Mouse (Mus musculus): ENCODE data around the gene S1pr5.
"Not testable (repeated sequence)": the region's sequence is repeated elsewhere in the genome, so short reads cannot be mapped to it uniquely, and the experiment has no call there.

The S1pr5 gene

GRCm38 (mm10) chr9:21238004-21238732 lies 10.1 kb downstream of the S1pr5 start:
- DNase-seq (ENCODE audit: low read depth, low spot score), result no peak

- peak; percentile 58 for DNase-seq (ENCODE audit: low read depth, low spot score)
Measured at GRCm38 (mm10) chr9:21237368-21238003, 10.8 kb downstream of the S1pr5 start.

- no peak for DNase-seq (ENCODE audit: low read depth, low spot score)
Measured at GRCm38 (mm10) chr9:21236991-21237367, 11.3 kb downstream of the S1pr5 start.

- peak; percentile 69 for DNase-seq (ENCODE audit: low read depth, low spot score)
Measured at GRCm38 (mm10) chr9:21235341-21235740, 12.9 kb downstream of the S1pr5 start.

- DNase-seq (ENCODE audit: low read depth, low spot score), result no peak
Measured at GRCm38 (mm10) chr9:21233805-21234204, 14.4 kb downstream of the S1pr5 start.

GRCm38 (mm10) chr9:21233366-21233765 lies 14.9 kb downstream of the S1pr5 start:
- no peak for DNase-seq (ENCODE audit: low read depth, low spot score)

- DNase-seq (ENCODE audit: low read depth, low spot score), result no peak
Measured at GRCm38 (mm10) chr9:21232867-21233266, 15.4 kb downstream of the S1pr5 start.

- DNase-seq (ENCODE audit: low read depth, low spot score), result no peak
Measured at GRCm38 (mm10) chr9:21231551-21231950, 16.7 kb downstream of the S1pr5 start.

GRCm38 (mm10) chr9:21227342-21227741 lies 20.9 kb downstream of the S1pr5 start:
- DNase-seq (ENCODE audit: low read depth, low spot score), result no peak

GRCm38 (mm10) chr9:21225415-21225758 lies 22.9 kb downstream of the S1pr5 start:
- DNase-seq (ENCODE audit: low read depth, low spot score), result no peak

- DNase-seq (ENCODE audit: low read depth, low spot score), result peak; percentile 55
Measured at GRCm38 (mm10) chr9:21224576-21225414, 23.4 kb downstream of the S1pr5 start.

GRCm38 (mm10) chr9:21223906-21224305 lies 24.3 kb downstream of the S1pr5 start:
- no peak for DNase-seq (ENCODE audit: low read depth, low spot score)

GRCm38 (mm10) chr9:21223490-21223889 lies 24.8 kb downstream of the S1pr5 start:
- DNase-seq (ENCODE audit: low read depth, low spot score), result not testable (repeated sequence)

GRCm38 (mm10) chr9:21221383-21221929 lies 26.8 kb downstream of the S1pr5 start:
- DNase-seq (ENCODE audit: low read depth, low spot score), result peak; percentile 92

- DNase-seq (ENCODE audit: low read depth, low spot score), result peak; percentile 95
Measured at GRCm38 (mm10) chr9:21220490-21221382, 27.5 kb downstream of the S1pr5 start.

- peak; percentile 61 for DNase-seq (ENCODE audit: low read depth, low spot score)
Measured at GRCm38 (mm10) chr9:21219820-21220219, 28.4 kb downstream of the S1pr5 start.

- DNase-seq (ENCODE audit: low read depth, low spot score), result no peak
Measured at GRCm38 (mm10) chr9:21216050-21216841, 32.0 kb downstream of the S1pr5 start.

GRCm38 (mm10) chr9:21213617-21214190 lies 34.5 kb downstream of the S1pr5 start:
- peak; percentile 61 for DNase-seq (ENCODE audit: low read depth, low spot score)

GRCm38 (mm10) chr9:21211624-21212023 lies 36.6 kb downstream of the S1pr5 start:
- no peak for DNase-seq (ENCODE audit: low read depth, low spot score)

- no peak for DNase-seq (ENCODE audit: low read depth, low spot score)
Measured at GRCm38 (mm10) chr9:21210821-21211220, 37.4 kb downstream of the S1pr5 start.

Data from CD4-positive, CD25-positive, alpha-beta regulatory T cell, adult 2 months (primary cell).